Mouse (Mus musculus) thymus, adult 2 months (tissue): ENCODE data around the gene Prdm11. TPM values are rescaled to one million over a fixed set of nuclear protein-coding genes. Genes with fewer than 3 reads are reported as not detected.

Source experiments
- DNase-seq: peaks from one replicate; pipeline ENCODE4 v3.0.0; 2021
- H3K27ac ChIP-seq: fragments of 200-500 bp; 2 replicates; pipeline ENCODE4 v1.5.1; 2012; ENCODE audit warnings: low read length, control low read depth; ENCODE audit not compliant: control insufficient read depth, insufficient read depth
- H3K27me3 ChIP-seq: fragments of 200-500 bp; 2 replicates; pipeline ENCODE4 v1.6.1; 2012; ENCODE audit warnings: mild to moderate bottlenecking, low read length, moderate library complexity, mixed read lengths; ENCODE audit not compliant: control insufficient read depth, insufficient read depth
- H3K36me3 ChIP-seq: fragments of 200-500 bp; 2 replicates; pipeline ENCODE4 v1.6.1; 2012; ENCODE audit warnings: mild to moderate bottlenecking, low read length, moderate library complexity; ENCODE audit not compliant: control insufficient read depth, insufficient read depth
- H3K4me1 ChIP-seq: fragments of 200-500 bp; replicated peaks from 2 replicates; pipeline ENCODE4 v1.6.1; 2012; ENCODE audit warnings: low read length; ENCODE audit not compliant: control insufficient read depth, insufficient read depth
- H3K4me3 ChIP-seq: fragments of 200-500 bp; 2 replicates; pipeline ENCODE4 v1.5.1; 2012; ENCODE audit warnings: mild to moderate bottlenecking, low read length, control low read depth, moderate library complexity; ENCODE audit not compliant: control insufficient read depth, insufficient read depth
- CTCF ChIP-seq: fragments of 200-500 bp; IDR thresholded peaks from 2 replicates; pipeline ENCODE4 v1.5.1; 2012; ENCODE audit warnings: mild to moderate bottlenecking, control low read depth, low read length, moderate library complexity, borderline replicate concordance; ENCODE audit not compliant: control insufficient read depth, poor library complexity, insufficient read depth; ENCODE audit errors: extremely low read depth
- POLR2A ChIP-seq: fragments of 200-500 bp; IDR thresholded peaks from 2 replicates; pipeline ENCODE4 v1.6.1; 2012; ENCODE audit warnings: mild to moderate bottlenecking, low read length, control low read depth, moderate library complexity; ENCODE audit not compliant: control insufficient read depth, poor library complexity, insufficient read depth; ENCODE audit errors: extremely low read depth
- WGBS: fragments of 180-500 bp; shearing (Covaris S2); methylation state at CpG from one replicate; pipeline ENCODE4 v1.1.7; 2018; 5-methylcytosine and 5-hydroxymethylcytosine counted together
- polyA plus RNA-seq: library from polyadenylated mRNA; depleted of rRNA; stranded (reverse); fragments of >200 nt; gene quantifications from 2 replicates; pipeline ENCODE4 v1.2.3, GENCODE M21; 2012

The Prdm11 gene
- polyA plus RNA-seq, 1 experiment, result 17.1 TPM

DNA sequence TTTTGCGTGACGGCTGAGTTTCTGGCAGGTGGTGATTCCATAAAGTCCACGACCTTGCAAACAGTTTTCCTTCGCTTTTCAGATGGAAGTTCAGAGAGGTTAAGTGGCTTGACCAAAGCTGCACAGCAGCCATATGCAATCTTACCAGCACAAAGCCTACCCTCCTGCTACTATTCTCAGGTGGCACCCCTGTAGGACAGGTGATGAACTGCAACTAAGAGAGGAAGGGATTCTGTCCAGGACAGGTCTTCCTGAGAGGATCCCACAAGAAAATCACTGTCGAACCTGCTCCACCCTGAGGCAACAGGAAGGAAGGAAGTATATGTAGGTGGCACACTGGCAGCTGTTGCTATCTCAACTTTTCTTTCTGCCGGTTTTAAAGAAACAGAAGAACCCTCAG, 17.1 kb downstream of the Prdm11 start:
- H3K27me3 ChIP-seq, result no peaks in the 10 kb centered on the region
- peak; percentile 27 for DNase-seq
- WGBS, result 60% methylated on average over 6 of the region's 6 CpGs
- H3K36me3 ChIP-seq, result no peaks in the 10 kb centered on the region
- H3K4me1 ChIP-seq, result peaks cover 26% of the 10 kb centered on the region
- TF ChIP-seq CTCF, result no peak
- TF ChIP-seq POLR2A, result no peak
- H3K4me3 ChIP-seq, result peak overlapping the region; percentile 21
- peak overlapping the region; percentile 32; the same call in 1 of the 2 replicates for H3K27ac ChIP-seq

DNA sequence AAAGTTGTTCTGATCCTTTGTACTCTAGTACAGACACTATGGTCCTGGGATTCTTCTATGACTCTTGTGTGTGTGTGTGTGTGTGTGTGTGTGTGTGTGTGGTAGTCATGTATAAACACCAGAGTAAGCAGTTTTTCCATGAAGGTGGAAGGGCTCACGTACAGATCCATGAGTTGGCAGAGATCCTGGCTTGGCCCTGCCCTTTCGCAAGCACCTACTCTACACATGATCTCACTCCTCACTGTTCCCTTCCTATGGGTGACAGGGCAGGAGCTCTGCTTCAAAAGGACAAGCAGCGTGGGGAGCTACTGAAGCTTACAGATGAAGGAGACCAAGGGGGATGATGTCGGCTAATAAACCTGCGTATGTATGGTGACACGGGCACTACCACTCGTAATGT, 18.3 kb downstream of the Prdm11 start:
- Histone ChIP-seq H3K4me1 (peaks cover 26% of the 10 kb centered on the region), H3K36me3 (no peaks in the 10 kb centered on the region), H3K27ac (no peak overlapping the region), H3K4me3 (no peak overlapping the region), H3K27me3 (no peaks in the 10 kb centered on the region)
- 86% methylated on average over 7 of the region's 7 CpGs for WGBS
- TF ChIP-seq CTCF (no peak), POLR2A (no peak)
- no peak for DNase-seq

DNA sequence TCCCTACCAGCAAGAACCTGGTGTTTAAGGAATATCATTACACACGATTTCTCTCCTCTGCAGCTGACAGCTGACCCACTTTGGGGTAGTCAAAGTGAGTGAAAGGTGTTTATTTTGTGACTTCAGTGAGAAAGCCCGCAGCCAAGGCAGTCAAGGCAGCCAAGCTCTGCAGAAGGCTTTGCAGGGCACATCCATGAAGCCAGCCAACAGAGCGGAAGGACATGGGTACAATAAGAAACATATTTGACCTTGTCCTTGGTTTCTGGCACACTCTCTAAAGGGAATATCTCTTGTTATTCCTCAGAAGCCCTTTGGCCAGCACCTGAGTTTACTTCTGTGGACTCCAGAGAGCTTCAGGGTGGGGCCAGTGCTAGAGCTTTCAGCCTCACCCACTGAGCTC, 21.5 kb downstream of the Prdm11 start:
- no peak for DNase-seq
- 98% methylated on average over 3 of the region's 3 CpGs for WGBS
- H3K36me3 ChIP-seq, result no peaks in the 10 kb centered on the region
- TF ChIP-seq POLR2A (no peak), CTCF (no peak)
- H3K27ac ChIP-seq, result no peak overlapping the region
- no peak overlapping the region for H3K4me3 ChIP-seq
- H3K27me3 ChIP-seq, result no peaks in the 10 kb centered on the region
- peaks cover 19% of the 10 kb centered on the region for H3K4me1 ChIP-seq

DNA sequence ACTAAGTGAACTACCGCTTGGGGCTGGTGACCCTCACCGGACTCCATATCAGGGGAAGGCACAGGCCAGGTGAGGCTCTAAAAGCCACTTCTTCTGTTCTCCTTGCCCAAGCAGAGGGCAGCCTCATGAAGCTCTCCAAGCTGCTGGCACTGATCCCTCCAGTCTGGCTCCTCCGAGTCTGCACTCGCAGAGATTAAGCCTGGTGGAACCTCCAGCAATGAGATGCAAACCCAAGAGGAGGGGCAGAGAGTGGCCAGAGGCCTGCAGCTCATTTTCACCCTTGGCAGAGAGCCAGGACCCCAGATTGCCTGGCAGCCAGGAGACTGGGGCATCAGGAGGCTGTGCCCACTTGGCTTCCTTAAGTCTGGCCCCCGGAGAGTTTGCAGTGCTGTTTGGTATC, 27.1 kb downstream of the Prdm11 start:
- DNase-seq, result no peak
- peaks cover 10% of the 10 kb centered on the region for H3K4me1 ChIP-seq
- 94% methylated on average over 5 of the region's 5 CpGs for WGBS
- H3K27me3 ChIP-seq, result no peaks in the 10 kb centered on the region; the same call in 1 of the 2 replicates
- no peak overlapping the region for H3K4me3 ChIP-seq
- TF ChIP-seq POLR2A (no peak), CTCF (no peak)
- no peak overlapping the region for H3K27ac ChIP-seq
- H3K36me3 ChIP-seq, result no peaks in the 10 kb centered on the region

DNA sequence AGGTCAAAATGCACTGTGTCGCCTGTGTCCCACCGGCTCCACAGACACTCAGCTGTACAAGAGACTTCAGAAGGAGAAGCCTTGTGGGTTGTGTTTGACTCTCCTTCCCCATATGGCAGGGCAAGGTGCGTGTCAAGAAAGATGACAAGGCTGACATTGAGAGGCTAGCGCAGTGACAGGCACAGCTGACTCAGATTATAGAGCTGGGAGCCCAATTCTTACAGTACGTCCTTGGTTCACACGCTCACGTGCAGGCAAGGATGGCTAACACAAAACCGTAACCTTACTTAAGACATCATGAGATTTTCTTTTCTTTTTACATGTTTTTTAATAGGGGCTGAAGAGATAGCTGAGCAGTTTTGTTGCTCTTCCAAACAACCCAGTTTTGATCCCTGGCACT, 28.8 kb downstream of the Prdm11 start:
- Histone ChIP-seq H3K27ac (no peak overlapping the region), H3K36me3 (no peaks in the 10 kb centered on the region), H3K27me3 (no peaks in the 10 kb centered on the region; the same call in 1 of the 2 replicates), H3K4me1 (peaks cover 10% of the 10 kb centered on the region), H3K4me3 (no peak overlapping the region)
- 93% methylated on average over 8 of the region's 8 CpGs for WGBS
- TF ChIP-seq CTCF (no peak), POLR2A (no peak)
- peak; percentile 43 for DNase-seq

DNA sequence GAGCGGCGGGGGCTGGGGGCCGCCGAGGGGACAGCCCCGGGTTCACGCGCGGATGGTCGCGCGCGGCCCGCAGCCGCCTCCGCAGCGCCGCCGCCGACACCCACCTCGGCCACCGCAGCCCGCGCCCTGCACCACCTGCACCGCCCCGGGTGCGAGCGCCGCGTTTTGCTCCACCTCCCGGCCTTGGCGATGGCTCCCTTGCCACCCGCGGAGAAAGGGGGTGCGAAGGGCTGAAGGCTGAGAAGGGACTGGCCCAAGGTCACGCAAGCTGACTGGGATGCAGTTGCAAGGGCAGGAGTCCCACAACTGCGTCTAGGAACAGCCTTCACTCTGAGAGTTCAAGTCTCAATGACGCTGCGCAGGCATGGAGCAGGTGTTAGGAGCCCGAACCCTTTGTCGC, 30.9 kb downstream of the Prdm11 start:
- Histone ChIP-seq H3K4me3 (peak overlapping the region; percentile 39), H3K27ac (no peak overlapping the region), H3K4me1 (peaks cover 10% of the 10 kb centered on the region), H3K36me3 (no peaks in the 10 kb centered on the region), H3K27me3 (no peaks in the 10 kb centered on the region; the same call in 1 of the 2 replicates)
- peak; percentile 25 for DNase-seq
- 8% methylated on average over 39 of the region's 40 CpGs for WGBS
- no peak for TF ChIP-seq CTCF

DNA sequence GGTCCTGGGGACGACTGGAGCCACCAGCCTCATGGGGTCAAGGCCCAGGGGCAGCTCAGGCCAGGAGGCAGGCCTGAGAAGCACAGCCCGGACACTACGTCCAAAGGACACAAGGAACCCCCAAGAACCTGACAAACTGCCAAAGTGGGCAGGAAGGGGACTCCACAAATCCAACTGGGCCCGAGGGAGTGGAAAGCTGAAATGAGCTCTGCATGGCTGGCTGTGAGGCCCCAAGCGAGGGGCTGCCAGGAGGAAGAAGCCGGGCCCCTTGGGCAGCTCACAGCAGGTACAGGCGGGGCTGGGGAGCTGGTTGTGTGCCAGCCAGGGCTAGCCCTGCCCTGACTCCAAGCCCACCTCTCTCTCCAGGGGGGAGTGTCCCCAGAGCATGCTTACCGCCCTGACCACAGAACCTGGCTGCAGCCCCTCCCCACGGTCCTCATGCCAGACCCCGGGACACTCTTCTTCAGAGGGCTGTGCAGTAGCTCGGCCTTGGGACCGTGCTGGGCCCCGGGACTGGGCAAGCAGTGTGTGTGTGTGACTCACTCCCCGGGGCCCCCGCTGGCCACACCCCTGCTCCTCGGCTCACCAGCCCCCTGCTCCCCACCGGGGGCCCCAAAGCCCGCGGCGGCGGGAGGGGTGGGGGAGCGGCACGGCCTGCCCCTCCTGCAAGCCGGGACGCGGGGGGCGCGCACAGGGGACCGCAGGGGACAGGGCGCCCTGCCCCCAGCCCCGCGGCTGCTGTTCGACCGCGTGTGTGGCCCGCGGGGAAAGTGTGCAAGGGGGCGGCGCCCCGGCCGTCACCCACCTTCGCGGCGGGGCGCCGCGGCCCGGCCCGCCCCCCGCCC, 31.7 kb downstream of the Prdm11 start:
- TF ChIP-seq POLR2A (no peak), CTCF (no peak)
- WGBS, result 12% methylated on average over 50 of the region's 50 CpGs
- H3K27ac ChIP-seq, result no peak overlapping the region
- DNase-seq, result peak; percentile 23
- peak overlapping the region; percentile 39; the same call in 1 of the 2 replicates for H3K4me3 ChIP-seq
- H3K27me3 ChIP-seq, result no peaks in the 10 kb centered on the region; the same call in 1 of the 2 replicates
- peaks cover 10% of the 10 kb centered on the region for H3K4me1 ChIP-seq
- H3K36me3 ChIP-seq, result no peaks in the 10 kb centered on the region
